Mouse (Mus musculus): ENCODE data around the gene Zfp598. TPM values are rescaled to one million over a fixed set of nuclear protein-coding genes. Genes with fewer than 3 reads are reported as not detected.

The Zfp598 gene
- polyA plus RNA-seq, 1 experiment from 2014 or later, result 24.7 TPM

DNA sequence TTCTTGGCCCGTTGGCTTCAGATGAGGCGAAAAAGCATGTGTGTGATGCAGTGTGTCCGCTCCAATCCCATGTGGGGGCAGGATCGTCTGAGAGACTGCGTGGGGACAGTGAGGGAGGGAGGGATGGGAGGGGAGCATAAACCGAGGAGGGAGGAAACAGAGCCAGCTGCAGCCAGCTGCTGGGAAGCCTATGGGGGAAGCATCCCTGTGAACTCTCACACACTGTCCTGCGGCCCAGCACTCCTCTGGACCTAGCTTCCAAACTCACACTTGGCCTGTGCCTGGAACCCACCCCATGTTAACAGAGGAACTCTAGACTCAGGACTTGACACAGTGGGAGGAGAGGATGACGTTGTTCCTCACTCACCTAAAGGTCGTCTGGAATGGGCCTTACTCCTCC lies 30.6 kb upstream of the Zfp598 start:
- Histone ChIP-seq H3K4me2 (replicated peaks) (peak overlapping the region; percentile 53), H3K27ac (peak overlapping the region; percentile 97), H3K9ac (peak overlapping the region; percentile 53; the same call in 1 of the 2 replicates), H3K36me3 (peaks cover 42% of the 10 kb centered on the region), H3K4me1 (peaks cover 41% of the 10 kb centered on the region), H3K9me3 (no peaks in the 10 kb centered on the region), H3K4me3 (peak overlapping the region; percentile 20; the same call in 1 of the 2 replicates), H3K27me3 (no peaks in the 10 kb centered on the region)
- ATAC-seq (ENCODE audit: low FRiP score, low read depth), result peak; percentile 18; the same call in 1 of the 2 replicates
- 33% methylated on average over 9 of the region's 9 CpGs for WGBS

DNA sequence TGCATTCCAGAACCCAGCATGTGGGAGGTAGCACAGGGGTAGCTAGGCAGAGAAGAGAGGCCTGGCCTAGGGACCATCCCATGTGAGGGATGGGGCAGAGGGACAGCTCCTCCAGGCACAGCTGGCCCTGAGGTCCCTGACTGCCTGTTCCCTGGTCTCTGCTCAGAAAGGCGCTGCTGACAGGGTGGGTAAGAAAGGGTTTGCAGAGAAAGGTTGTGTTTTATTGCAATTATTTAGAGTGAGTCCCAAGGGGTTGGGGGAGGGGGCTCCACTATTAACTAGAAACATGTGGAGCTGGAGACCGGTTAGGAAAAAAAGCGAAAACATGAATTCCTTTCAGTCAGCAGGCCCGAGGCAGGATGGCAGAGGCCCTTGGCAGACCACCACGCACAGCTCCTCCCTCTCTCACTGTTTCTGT lies 29.9 kb upstream of the Zfp598 start:
- Histone ChIP-seq H3K27ac (peak overlapping the region; percentile 97), H3K9me3 (no peaks in the 10 kb centered on the region), H3K36me3 (peaks cover 49% of the 10 kb centered on the region), H3K4me1 (peaks cover 46% of the 10 kb centered on the region), H3K4me2 (replicated peaks) (peak overlapping the region; percentile 53), H3K4me3 (peak overlapping the region; percentile 20), H3K9ac (peak overlapping the region; percentile 53), H3K27me3 (no peaks in the 10 kb centered on the region)
- WGBS, result 9% methylated on average over 5 of the region's 5 CpGs
- peak; percentile 85 for ATAC-seq (ENCODE audit: low FRiP score, low read depth)

DNA sequence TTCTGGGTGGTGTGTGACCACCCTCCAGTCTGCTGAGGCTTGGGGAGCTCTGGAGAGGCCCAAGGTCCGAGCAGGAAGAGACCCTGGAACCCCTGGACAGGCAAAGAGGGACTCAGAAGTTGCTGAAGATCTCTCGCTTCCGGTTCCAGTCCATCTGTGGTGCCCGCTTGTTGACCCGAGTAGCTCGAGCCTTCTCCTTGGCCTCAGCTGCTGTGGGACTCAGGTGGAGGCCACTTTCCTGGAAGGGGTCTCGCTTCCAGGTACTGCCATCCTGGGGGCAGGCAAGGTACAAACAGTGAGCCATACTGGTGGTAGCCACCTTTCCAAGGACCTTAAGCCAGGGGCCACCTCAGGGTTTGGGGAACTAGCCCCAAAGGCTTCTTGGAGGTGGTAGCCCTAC lies 29.4 kb upstream of the Zfp598 start:
- H3K27ac ChIP-seq, result peak overlapping the region; percentile 97
- H3K9ac ChIP-seq, result peak overlapping the region; percentile 53
- peaks cover 52% of the 10 kb centered on the region for H3K36me3 ChIP-seq
- peaks cover 51% of the 10 kb centered on the region for H3K4me1 ChIP-seq
- no peaks in the 10 kb centered on the region for H3K27me3 ChIP-seq
- H3K4me3 ChIP-seq, result no peak overlapping the region
- H3K9me3 ChIP-seq, result no peaks in the 10 kb centered on the region
- WGBS, result 81% methylated on average over 7 of the region's 7 CpGs
- peak overlapping the region; percentile 53 for H3K4me2 ChIP-seq (replicated peaks)
- ATAC-seq (ENCODE audit: low FRiP score, low read depth), result no peak

DNA sequence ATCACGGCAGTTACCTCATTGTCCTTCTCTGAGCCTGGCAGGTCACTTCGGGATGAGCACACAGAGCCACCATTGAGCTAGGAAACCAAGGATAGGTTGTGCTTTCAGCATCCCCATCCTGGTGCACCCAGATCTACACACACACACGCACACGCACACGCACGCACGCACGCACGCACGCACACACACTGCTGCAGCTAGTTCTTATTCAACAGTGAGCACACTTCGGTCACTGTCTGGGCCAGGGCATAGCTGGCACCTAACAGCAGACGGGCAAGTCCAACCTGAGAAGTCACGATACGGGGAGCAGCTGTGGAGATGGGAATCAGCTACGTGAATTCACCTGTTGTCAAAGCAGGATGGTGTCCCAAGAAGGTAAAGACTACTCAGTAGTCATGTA lies 28.9 kb upstream of the Zfp598 start:
- H3K27me3 ChIP-seq, result no peaks in the 10 kb centered on the region
- H3K27ac ChIP-seq, result peak overlapping the region; percentile 97
- H3K4me1 ChIP-seq, result peaks cover 56% of the 10 kb centered on the region
- no peaks in the 10 kb centered on the region for H3K9me3 ChIP-seq
- no peak overlapping the region; the same call in 1 of the 2 replicates for H3K9ac ChIP-seq
- H3K4me3 ChIP-seq, result no peak overlapping the region
- 96% methylated on average over 15 of the region's 15 CpGs for WGBS
- peaks cover 55% of the 10 kb centered on the region for H3K36me3 ChIP-seq
- no peak overlapping the region for H3K4me2 ChIP-seq (replicated peaks)
- ATAC-seq (ENCODE audit: low FRiP score, low read depth), result no peak

DNA sequence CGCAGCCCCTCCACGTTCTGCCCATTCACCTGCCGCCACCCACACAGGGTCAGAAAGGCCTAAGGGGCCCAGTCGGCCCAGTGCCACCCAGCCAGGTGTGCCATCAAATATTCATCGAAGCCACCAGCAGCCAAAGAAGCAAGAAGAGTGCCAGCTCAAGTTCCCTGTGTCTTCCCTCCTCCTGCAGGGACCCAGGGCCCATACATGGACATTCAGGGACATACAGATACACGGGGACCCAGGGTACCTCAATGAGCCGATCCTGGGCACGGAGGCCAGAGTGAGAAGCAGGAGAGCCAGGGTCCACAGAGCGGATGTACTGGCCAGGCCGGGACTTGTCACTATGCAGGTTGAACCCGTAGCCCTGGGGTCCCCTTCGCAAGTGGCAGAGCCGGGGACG lies 27.5 kb upstream of the Zfp598 start:
- no peaks in the 10 kb centered on the region for H3K27me3 ChIP-seq

DNA sequence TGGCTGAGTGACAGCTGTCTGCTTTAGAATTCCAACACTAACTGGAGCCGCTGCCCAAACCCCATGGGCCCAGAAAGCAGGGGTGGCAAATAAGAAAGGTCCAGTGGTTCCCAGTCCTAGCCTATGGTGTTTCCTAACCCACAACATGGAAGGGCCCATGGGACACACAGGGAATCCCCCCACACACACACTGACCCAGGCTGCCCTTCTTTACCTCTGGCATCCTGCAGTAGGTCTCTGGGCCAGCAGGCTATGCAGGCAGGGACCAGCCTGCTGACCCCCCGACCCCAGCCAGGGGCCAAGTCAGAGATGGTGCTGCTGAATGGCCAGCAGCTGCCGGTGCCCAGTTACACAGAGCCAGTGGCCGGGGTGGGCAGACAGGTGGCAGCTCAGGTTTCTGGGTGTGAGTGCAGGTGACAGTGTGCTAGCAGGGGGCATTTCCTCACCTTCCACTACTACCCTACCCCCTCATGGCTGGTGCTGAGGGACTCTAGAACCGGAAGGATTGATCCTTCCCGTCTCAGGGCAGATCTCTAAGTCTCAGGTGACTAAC lies 26.6 kb upstream of the Zfp598 start:
- H3K9ac ChIP-seq, result 0 out of 2 replicates have a peak overlapping the region, but pooled peaks have one; percentile 8
- H3K4me1 ChIP-seq, result peaks cover 70% of the 10 kb centered on the region
- no peaks in the 10 kb centered on the region for H3K9me3 ChIP-seq
- H3K27ac ChIP-seq, result no peak overlapping the region
- no peak overlapping the region for H3K4me2 ChIP-seq (replicated peaks)
- 63% methylated on average over 6 of the region's 6 CpGs for WGBS
- no peaks in the 10 kb centered on the region for H3K27me3 ChIP-seq
- H3K4me3 ChIP-seq, result no peak overlapping the region
- H3K36me3 ChIP-seq, result peaks cover 74% of the 10 kb centered on the region
- ATAC-seq (ENCODE audit: low FRiP score, low read depth), result no peak

More for the DNA sequence above, 27.5 kb upstream of the Zfp598 start:
- Histone ChIP-seq H3K4me1 (peaks cover 62% of the 10 kb centered on the region), H3K27ac (no peak overlapping the region), H3K9me3 (no peaks in the 10 kb centered on the region), H3K9ac (no peak overlapping the region), H3K36me3 (peaks cover 69% of the 10 kb centered on the region), H3K4me2 (replicated peaks) (no peak overlapping the region), H3K4me3 (no peak overlapping the region)
- 91% methylated on average over 14 of the region's 14 CpGs for WGBS
- no peak for ATAC-seq (ENCODE audit: low FRiP score, low read depth)

DNA sequence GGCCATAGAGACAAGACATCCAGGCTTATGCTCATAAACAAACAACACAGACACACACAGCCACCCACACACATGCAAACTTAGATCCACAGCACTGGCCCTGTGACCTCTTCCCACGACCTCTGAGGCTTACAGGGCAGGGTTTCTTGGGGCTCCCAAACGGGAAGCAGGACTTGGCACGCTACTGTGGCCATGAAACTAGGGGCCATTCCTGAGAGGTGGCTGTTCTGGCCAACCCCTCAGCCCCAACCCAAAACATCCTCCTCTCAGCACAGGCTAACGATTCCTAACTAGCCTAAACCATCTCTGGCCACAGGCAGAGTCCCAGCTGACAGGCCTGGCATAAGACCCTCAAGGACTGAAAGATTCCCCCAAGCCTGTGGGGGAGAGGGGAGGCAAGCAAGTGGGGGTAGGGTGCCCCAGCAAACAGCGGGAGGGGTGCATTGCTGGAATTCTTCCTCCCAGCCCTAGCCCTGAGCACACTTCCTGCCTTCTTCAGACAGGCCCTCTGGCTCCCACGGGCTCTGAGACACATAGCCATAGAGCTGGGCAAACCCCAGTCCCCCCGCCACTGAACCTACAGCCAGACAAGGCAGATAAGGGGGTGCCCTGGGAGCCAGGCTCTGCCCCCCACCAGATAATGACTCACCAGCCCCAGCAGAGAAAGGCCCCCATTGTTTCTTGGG lies 25.3 kb upstream of the Zfp598 start:
- Histone ChIP-seq H3K4me2 (replicated peaks) (peak overlapping the region; percentile 16; the same call in 1 of the 2 replicates), H3K9ac (peak overlapping the region; percentile 59), H3K27me3 (no peaks in the 10 kb centered on the region), H3K9me3 (no peaks in the 10 kb centered on the region), H3K27ac (peak overlapping the region; percentile 72), H3K4me3 (no peak overlapping the region), H3K4me1 (peaks cover 71% of the 10 kb centered on the region), H3K36me3 (peaks cover 67% of the 10 kb centered on the region)
- 34% methylated on average over 7 of the region's 7 CpGs for WGBS
- no peak for ATAC-seq (ENCODE audit: low FRiP score, low read depth)

DNA sequence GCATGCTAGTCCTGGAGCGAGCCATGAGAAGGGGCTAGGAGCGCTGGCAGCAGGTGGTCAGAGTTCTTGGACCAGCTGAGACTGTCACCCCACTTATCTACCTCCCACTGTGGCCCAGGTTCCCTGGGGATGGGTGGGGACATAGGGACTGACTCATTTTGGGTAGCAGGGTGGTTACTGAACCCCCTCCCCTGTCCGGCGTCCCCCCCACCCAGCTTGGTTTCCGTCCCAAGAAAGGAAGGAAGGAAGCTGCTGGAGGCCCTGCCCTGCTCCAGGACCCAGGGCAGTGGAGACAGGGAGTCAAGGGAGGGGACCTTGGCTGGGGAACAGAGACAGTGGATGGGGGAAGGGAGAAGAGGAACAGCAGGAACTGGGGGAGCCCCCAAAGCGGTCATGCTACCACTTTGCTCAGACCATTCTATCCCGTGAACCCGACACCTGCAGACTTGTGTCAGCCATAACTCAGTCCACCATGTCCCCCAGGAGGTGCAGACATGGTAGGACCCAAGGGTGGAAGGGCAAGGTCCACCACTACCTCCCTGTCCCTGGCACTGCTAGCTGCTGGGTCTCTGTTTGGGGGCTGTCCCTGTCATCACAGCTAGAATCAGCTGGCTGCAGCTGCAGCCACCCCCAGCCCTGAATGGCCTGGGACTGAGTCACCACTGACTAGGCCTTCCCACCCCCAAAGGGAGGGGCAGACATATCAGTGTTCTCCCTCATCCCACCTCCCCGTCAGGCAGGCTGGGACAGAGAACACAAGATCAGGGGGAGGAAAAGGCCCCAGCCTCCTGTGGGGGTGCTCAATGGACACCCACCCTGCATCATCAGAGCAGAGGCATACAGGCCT lies 24.4 kb upstream of the Zfp598 start:
- H3K4me1 ChIP-seq, result peaks cover 67% of the 10 kb centered on the region
- peak overlapping the region; percentile 59 for H3K9ac ChIP-seq
- H3K27me3 ChIP-seq, result no peaks in the 10 kb centered on the region
- peaks cover 67% of the 10 kb centered on the region for H3K36me3 ChIP-seq
- H3K4me2 ChIP-seq (replicated peaks), result peak overlapping the region; percentile 16; the same call in 1 of the 2 replicates
- H3K27ac ChIP-seq, result peak overlapping the region; percentile 72; the same call in 1 of the 2 replicates
- no peak for ATAC-seq (ENCODE audit: low FRiP score, low read depth)
- H3K9me3 ChIP-seq, result no peaks in the 10 kb centered on the region
- H3K4me3 ChIP-seq, result no peak overlapping the region
- 80% methylated on average over 9 of the region's 9 CpGs for WGBS

DNA sequence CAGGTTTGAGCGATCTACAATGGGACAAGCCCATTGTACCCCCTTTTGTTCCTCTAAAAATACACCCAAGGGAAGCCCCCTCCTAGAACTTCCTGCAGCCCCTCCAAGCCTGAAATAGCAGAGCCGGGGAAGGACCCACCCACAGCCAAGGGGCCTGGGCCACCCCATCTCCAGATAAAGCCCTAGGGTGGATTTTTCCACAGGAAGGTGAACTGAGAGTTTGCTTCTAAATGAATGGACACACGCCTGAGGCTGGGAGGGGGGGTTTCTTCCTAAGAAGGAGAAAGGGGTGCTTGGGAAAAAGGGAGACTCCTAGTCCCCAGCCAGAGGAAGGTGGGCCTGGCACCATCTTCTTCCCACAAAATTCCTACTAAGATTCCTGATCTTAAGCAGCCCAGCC lies 23.6 kb upstream of the Zfp598 start:
- Histone ChIP-seq H3K27me3 (no peaks in the 10 kb centered on the region), H3K4me2 (replicated peaks) (no peak overlapping the region), H3K27ac (no peak overlapping the region), H3K4me1 (peaks cover 64% of the 10 kb centered on the region), H3K9ac (no peak overlapping the region), H3K9me3 (no peaks in the 10 kb centered on the region), H3K4me3 (no peak overlapping the region), H3K36me3 (peaks cover 58% of the 10 kb centered on the region)
- 72% methylated on average over 3 of the region's 3 CpGs for WGBS
- ATAC-seq (ENCODE audit: low FRiP score, low read depth), result no peak

DNA sequence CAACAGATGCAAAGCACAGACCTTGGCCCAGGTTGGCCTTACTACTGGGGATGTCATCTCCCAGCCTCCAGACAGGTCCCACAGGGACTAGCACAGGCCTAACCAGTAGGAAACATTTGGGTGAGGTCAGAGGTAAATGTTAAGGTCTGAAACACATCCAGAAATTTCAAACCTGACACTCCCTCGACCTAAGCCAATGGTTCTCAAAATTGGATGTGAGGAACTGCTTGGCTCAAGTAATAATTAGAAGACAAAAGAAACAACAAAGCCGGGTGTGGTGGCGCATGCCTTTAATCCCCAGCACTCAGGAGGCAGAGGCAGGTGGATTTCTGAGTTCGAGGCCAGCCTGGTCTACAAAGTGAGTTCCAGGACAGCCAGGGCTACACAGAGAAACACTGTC lies 23.1 kb upstream of the Zfp598 start:
- 82% methylated on average over 4 of the region's 4 CpGs for WGBS
- no peak overlapping the region for H3K9ac ChIP-seq
- H3K27ac ChIP-seq, result 0 out of 2 replicates have a peak overlapping the region, but pooled peaks have one; percentile 10
- no peak for ATAC-seq (ENCODE audit: low FRiP score, low read depth)
- H3K4me3 ChIP-seq, result no peak overlapping the region
- 0 out of 2 replicates have a peak, but pooled peaks cover 3% of the 10 kb centered on the region for H3K27me3 ChIP-seq
- peaks cover 56% of the 10 kb centered on the region for H3K36me3 ChIP-seq
- H3K4me1 ChIP-seq, result peaks cover 64% of the 10 kb centered on the region
- H3K4me2 ChIP-seq (replicated peaks), result no peak overlapping the region
- no peaks in the 10 kb centered on the region for H3K9me3 ChIP-seq

DNA sequence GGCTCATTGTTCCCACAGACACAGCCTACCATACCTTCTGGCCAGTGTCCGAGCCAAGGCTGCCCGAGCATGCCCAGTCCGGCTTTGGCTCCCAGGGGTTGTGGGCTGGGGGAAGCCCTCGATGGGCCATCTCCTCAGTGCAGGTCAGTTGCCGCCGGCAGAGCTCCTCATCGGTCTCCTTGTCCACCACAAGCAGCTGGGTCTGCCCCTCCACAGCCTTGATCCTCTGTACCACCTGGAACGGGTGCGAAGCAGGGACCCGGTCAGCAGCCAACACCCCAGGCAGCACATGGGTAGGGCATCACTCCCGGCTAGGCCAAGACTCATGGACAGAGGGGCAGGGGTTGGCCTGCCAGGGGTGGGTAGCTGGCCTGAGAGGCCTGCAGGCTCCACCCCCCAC lies 22.0 kb upstream of the Zfp598 start:
- 85% methylated on average over 11 of the region's 11 CpGs for WGBS
- Histone ChIP-seq H3K9me3 (no peaks in the 10 kb centered on the region), H3K9ac (peak overlapping the region; percentile 13; the same call in 1 of the 2 replicates), H3K36me3 (peaks cover 46% of the 10 kb centered on the region), H3K4me3 (peak overlapping the region; percentile 1; the same call in 1 of the 2 replicates), H3K27ac (no peak overlapping the region), H3K4me1 (peaks cover 64% of the 10 kb centered on the region), H3K4me2 (replicated peaks) (peak overlapping the region; percentile 14; the same call in 1 of the 2 replicates), H3K27me3 (0 out of 2 replicates have a peak, but pooled peaks cover 3% of the 10 kb centered on the region)
- ATAC-seq (ENCODE audit: low FRiP score, low read depth), result no peak

Data from limb, embryonic 13.5 days (tissue).